Mouse (Mus musculus): ENCODE data around the gene Sdhaf1. TPM values are rescaled to one million over a fixed set of nuclear protein-coding genes. Genes with fewer than 3 reads are reported as not detected.

The Sdhaf1 gene
- polyA plus RNA-seq, 1 experiment from 2014 or later = 20.0 TPM

- DNase-seq (ENCODE audit: low spot score) (peak; percentile 92), ATAC-seq (peak; percentile 64)
- no peaks in the 10 kb centered on the region for H3K4me1 ChIP-seq (ENCODE audit: insufficient read depth, low read depth, low read length)
- 2% methylated on average over 63 of the region's 63 CpGs for WGBS
- TF ChIP-seq EP300 (IDR thresholded peaks at IDR 0.05) = no peak
- no peak for TF ChIP-seq CTCF (IDR thresholded peaks at IDR 0.05)
- no peaks in the 10 kb centered on the region; the same call in 1 of the 2 replicates for H3K9me3 ChIP-seq (ENCODE audit: low read length)
- peak within 1 kb of the TSS; percentile 89 for H3K27ac ChIP-seq (ENCODE audit: low read length)
- peak within 1 kb of the TSS; percentile 69 for H3K9ac ChIP-seq (replicated peaks; ENCODE audit: low read depth)
- H3K4me3 ChIP-seq (ENCODE audit: low read depth, low read length) = peak within 1 kb of the TSS; percentile 63
- peak within 1 kb of the TSS; percentile 82 for H3K4me2 ChIP-seq (replicated peaks; ENCODE audit: low read depth, low read length)
- no peaks in the 10 kb centered on the region for H3K36me3 ChIP-seq (ENCODE audit: insufficient read depth, low read length)
- H3K27me3 ChIP-seq (replicated peaks; ENCODE audit: insufficient read depth, low read length) = no peaks in the 10 kb centered on the region
Measured at GRCm38 (mm10) chr7:30321539-30322284, 2.0 kb downstream of the Sdhaf1 start, which contains the start of gene E130208F15Rik. Gene E130208F15Rik, plus strand, starts transcription at chr7:30321740.

- H3K9me3 ChIP-seq (ENCODE audit: low read length) = no peaks in the 10 kb centered on the region; the same call in 1 of the 2 replicates
- no peaks in the 10 kb centered on the region for H3K4me1 ChIP-seq (ENCODE audit: insufficient read depth, low read depth, low read length)
- no peak for ATAC-seq
- no peaks in the 10 kb centered on the region for H3K27me3 ChIP-seq (replicated peaks; ENCODE audit: insufficient read depth, low read length)
- H3K36me3 ChIP-seq (ENCODE audit: insufficient read depth, low read length) = no peaks in the 10 kb centered on the region
- H3K9ac ChIP-seq (replicated peaks; ENCODE audit: low read depth) = no peak overlapping the region
- 79% methylated on average over 2 of the region's 2 CpGs for WGBS
- no peak overlapping the region for H3K27ac ChIP-seq (ENCODE audit: low read length)
- TF ChIP-seq CTCF (IDR thresholded peaks at IDR 0.05) (no peak), EP300 (IDR thresholded peaks at IDR 0.05) (no peak)
- no peak for DNase-seq (ENCODE audit: low spot score)
- peak overlapping the region; percentile 82 for H3K4me2 ChIP-seq (replicated peaks; ENCODE audit: low read depth, low read length)
- peak overlapping the region; percentile 63; the same call in 1 of the 2 replicates for H3K4me3 ChIP-seq (ENCODE audit: low read depth, low read length)
Measured at GRCm38 (mm10) chr7:30320946-30321345, 2.7 kb downstream of the Sdhaf1 start.

GRCm38 (mm10) chr7:30318142-30318541 is 5.6 kb downstream of the Sdhaf1 start:
- no peak for TF ChIP-seq EP300 (IDR thresholded peaks at IDR 0.05)
- no peak for TF ChIP-seq CTCF (IDR thresholded peaks at IDR 0.05)
- H3K4me1 ChIP-seq (ENCODE audit: insufficient read depth, low read depth, low read length) = no peaks in the 10 kb centered on the region
- WGBS = 89% methylated on average over 3 of the region's 3 CpGs
- H3K36me3 ChIP-seq (ENCODE audit: insufficient read depth, low read length) = no peaks in the 10 kb centered on the region
- H3K9me3 ChIP-seq (ENCODE audit: low read length) = no peaks in the 10 kb centered on the region
- H3K4me3 ChIP-seq (ENCODE audit: low read depth, low read length) = no peak overlapping the region
- no peak overlapping the region for H3K9ac ChIP-seq (replicated peaks; ENCODE audit: low read depth)
- H3K27me3 ChIP-seq (replicated peaks; ENCODE audit: insufficient read depth, low read length) = no peaks in the 10 kb centered on the region
- H3K27ac ChIP-seq (ENCODE audit: low read length) = no peak overlapping the region
- no peak for ATAC-seq
- no peak overlapping the region for H3K4me2 ChIP-seq (replicated peaks; ENCODE audit: low read depth, low read length)
- DNase-seq (ENCODE audit: low spot score) = no peak

GRCm38 (mm10) chr7:30315559-30316529 is 7.9 kb downstream of the Sdhaf1 start:
- Histone ChIP-seq H3K4me3 (ENCODE audit: low read depth, low read length) (no peak overlapping the region), H3K9ac (replicated peaks; ENCODE audit: low read depth) (no peak overlapping the region), H3K27ac (ENCODE audit: low read length) (no peak overlapping the region), H3K4me2 (replicated peaks; ENCODE audit: low read depth, low read length) (no peak overlapping the region), H3K27me3 (replicated peaks; ENCODE audit: insufficient read depth, low read length) (no peaks in the 10 kb centered on the region), H3K4me1 (ENCODE audit: insufficient read depth, low read depth, low read length) (no peaks in the 10 kb centered on the region), H3K36me3 (ENCODE audit: insufficient read depth, low read length) (no peaks in the 10 kb centered on the region), H3K9me3 (ENCODE audit: low read length) (no peaks in the 10 kb centered on the region)
- 55% methylated on average over 13 of the region's 13 CpGs for WGBS
- ATAC-seq (no peak), DNase-seq (ENCODE audit: low spot score) (no peak)
- no peak for TF ChIP-seq CTCF (IDR thresholded peaks at IDR 0.05)
- no peak for TF ChIP-seq EP300 (IDR thresholded peaks at IDR 0.05)

GRCm38 (mm10) chr7:30314721-30315155 is 9.0 kb downstream of the Sdhaf1 start, which contains the start of gene Syne4:
Gene Syne4, plus strand, starts transcription at chr7:30314807.
- no peaks in the 10 kb centered on the region for H3K27me3 ChIP-seq (replicated peaks; ENCODE audit: insufficient read depth, low read length)
- no peak for TF ChIP-seq CTCF (IDR thresholded peaks at IDR 0.05)
- no peak for TF ChIP-seq EP300 (IDR thresholded peaks at IDR 0.05)
- H3K27ac ChIP-seq (ENCODE audit: low read length) = no peak within 1 kb of the TSS
- WGBS = 3% methylated on average over 9 of the region's 9 CpGs
- DNase-seq (ENCODE audit: low spot score) = peak; percentile 45
- peak; percentile 44; the same call in 1 of the 2 replicates for ATAC-seq
- no peaks in the 10 kb centered on the region for H3K9me3 ChIP-seq (ENCODE audit: low read length)
- H3K4me3 ChIP-seq (ENCODE audit: low read depth, low read length) = peak within 1 kb of the TSS; percentile 14; the same call in 1 of the 2 replicates
- no peaks in the 10 kb centered on the region for H3K4me1 ChIP-seq (ENCODE audit: insufficient read depth, low read depth, low read length)
- peak within 1 kb of the TSS; percentile 22 for H3K4me2 ChIP-seq (replicated peaks; ENCODE audit: low read depth, low read length)
- H3K36me3 ChIP-seq (ENCODE audit: insufficient read depth, low read length) = no peaks in the 10 kb centered on the region
- no peak within 1 kb of the TSS for H3K9ac ChIP-seq (replicated peaks; ENCODE audit: low read depth)
